Mouse (Mus musculus): ENCODE measurements at regions not wholly inside any gene's neighbourhood (a gene's known extent, or its start where the extent isn't known, plus 50 kb on each side); places are given as distances from the start of the nearest gene placed in this dataset.

DNA sequence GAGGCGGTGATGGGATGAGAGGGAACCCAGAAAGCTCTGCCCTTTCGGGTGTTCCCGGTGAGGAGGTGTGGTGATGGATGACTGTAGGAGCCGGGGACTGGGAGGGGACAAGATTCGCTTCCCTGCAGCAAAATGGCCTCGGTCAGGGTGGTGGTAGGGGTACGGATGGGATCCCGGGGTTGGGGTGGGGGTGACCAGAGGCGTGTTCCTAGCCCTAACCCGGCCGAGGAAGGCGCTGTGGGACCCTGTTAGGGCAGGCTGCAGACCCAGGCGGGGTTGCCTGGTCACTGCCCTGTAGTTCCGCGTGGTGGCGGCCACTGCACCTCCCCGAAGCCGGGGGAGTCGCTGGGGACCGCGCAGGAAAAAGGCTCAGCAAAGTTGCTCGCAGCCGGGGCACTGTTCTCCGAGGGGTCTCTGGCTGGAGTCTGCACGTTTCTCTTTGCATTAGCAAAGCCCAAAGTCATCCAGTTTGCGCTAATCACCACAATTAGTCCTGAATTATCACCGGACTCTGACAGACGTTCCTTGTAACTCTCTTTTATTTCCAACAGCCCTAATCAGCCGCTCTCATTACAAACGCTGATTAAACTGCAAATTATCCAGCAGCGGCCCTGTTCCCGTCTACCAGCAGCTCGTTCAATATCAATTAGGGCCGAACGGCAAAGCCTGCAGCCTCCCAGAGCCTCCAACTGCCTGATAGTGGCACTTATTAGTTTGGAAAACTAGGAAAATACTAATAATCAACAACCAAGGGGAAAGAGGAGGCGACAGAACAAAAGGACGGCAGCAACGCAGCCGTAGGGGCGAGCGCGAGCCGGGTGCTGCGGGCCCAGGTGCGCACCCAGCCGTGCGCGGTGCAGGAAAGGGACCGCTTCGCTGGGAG is 78.8 kb upstream of the Tbca start:
- DNase-seq, result peak; percentile 28

DNA sequence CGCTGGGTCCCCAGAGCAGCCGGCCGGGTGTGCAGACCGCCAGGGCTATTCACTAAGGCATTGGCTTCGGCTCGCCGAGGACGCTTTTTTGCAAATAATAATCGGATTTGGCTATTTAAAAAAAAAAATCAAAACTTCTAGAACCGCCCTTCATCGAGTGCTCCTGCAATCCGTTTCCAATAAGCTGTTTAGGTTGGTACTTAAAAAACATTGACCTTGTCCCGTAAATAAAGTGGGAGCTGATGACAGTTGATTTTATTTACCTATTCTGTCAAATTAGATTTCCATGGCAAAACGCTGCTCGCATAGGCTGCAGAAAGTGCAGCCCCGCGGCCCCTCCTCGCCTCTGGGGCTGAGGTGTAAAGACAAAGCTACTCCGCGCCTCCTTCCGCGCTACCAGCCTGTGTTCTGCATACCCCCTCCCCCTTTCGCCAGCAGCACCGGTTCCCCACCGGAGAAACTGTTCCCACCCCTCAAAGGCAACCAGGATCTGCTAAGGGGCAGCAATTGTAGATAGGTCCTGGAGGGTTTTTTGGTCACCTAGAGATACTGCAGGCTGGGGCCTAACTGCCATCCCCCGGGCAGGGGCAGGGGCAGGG is 78.0 kb upstream of the Tbca start:
- DNase-seq, result no peak

DNA sequence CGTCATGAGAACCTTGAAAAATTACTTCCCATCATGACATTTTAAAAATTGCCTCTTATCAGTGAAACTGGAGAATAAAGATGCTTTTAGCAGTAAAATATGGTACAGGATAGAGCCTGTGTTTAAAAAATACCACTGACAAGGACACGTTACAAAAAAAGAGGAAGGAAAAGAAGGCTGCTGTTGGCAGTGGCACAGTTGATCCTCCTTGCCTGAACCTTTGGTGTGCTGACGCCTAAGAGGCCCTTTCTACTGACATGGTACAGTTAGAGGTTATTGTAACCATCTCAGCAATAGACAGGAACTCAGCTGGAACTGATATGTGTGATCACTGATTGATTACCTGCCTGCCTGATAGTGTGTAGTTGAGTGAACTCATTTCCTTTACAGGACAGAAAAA is 75.3 kb upstream of the Tbca start:
- no peak for DNase-seq

DNA sequence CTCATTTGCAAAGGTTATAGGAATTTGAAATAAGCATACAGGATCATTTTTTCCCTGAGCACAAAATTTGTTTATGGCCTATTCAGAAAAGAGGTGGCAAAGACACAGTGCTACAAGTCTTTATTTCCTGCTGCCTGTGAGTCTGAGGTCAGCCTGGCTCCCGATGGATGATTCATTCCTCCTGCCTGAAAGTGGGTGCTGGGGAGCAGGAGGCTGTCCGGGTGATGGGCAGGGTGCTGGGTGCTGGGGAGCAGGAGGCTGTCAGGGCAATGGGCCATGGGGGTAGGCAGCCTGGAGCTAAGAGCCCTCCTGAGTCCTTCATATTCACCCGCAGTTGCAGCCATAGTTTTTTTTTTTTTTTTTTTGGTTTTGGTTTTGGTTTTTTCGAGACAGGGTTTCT is 67.1 kb upstream of the Tbca start:
- DNase-seq, result no peak
